Mouse (Mus musculus) stomach, embryonic 14.5 days (tissue): Measurements from ENCODE around the gene Arf3. TPM values are rescaled to one million over a fixed set of nuclear protein-coding genes. Genes with fewer than 3 reads are reported as not detected.
A peak's percentile ranks its signal among the peaks of the same experiment; 100 is the strongest.

ENCODE experiments used
- ATAC-seq: fragments of 200-750 bp; cut with Nextera tagmentation; 2 replicates; pipeline ENCODE4 v1.8.0; 2017; ENCODE audit warnings: low read depth, moderate TSS enrichment; ENCODE audit not compliant: insufficient number of reproducible peaks, insufficient read depth, low FRiP score
- H3K27ac ChIP-seq: fragments of 300-500 bp; sonication (generic); 2 replicates; pipeline ENCODE4 v1.5.1; 2014; ENCODE audit warnings: mild to moderate bottlenecking, low read length, moderate library complexity, mixed read lengths
- H3K27me3 ChIP-seq: fragments of 300-500 bp; sonication (generic); 2 replicates; pipeline ENCODE4 v1.6.1; 2014; ENCODE audit warnings: low read length, control low read depth, mixed read lengths; ENCODE audit not compliant: control insufficient read depth, insufficient read depth
- H3K36me3 ChIP-seq: fragments of 300-500 bp; sonication (generic); 2 replicates; pipeline ENCODE4 v1.6.1; 2014; ENCODE audit warnings: mild to moderate bottlenecking, control low read depth, low read length, moderate library complexity, mixed read lengths; ENCODE audit not compliant: control insufficient read depth, insufficient read depth
- H3K4me1 ChIP-seq: fragments of 300-500 bp; sonication (generic); 2 replicates; pipeline ENCODE4 v1.6.1; 2014; ENCODE audit warnings: low read length, control low read depth, mixed read lengths; ENCODE audit not compliant: control insufficient read depth, insufficient read depth
- H3K4me2 ChIP-seq: fragments of 300-500 bp; sonication (generic); replicated peaks from 2 replicates; pipeline ENCODE4 v1.6.1; 2014; ENCODE audit warnings: low read depth, low read length, control low read depth
- H3K4me3 ChIP-seq: fragments of 300-500 bp; sonication (generic); 2 replicates; pipeline ENCODE4 v1.5.1; 2014; ENCODE audit warnings: low read depth, low read length, control low read depth
- H3K9ac ChIP-seq: fragments of 300-500 bp; sonication (generic); replicated peaks from 2 replicates; pipeline ENCODE4 v1.6.1; 2014; ENCODE audit warnings: low read depth, mild to moderate bottlenecking, control low read depth, low read length, moderate library complexity, mixed read lengths
- H3K9me3 ChIP-seq: fragments of 300-500 bp; sonication (generic); 2 replicates; pipeline ENCODE4 v1.6.1; 2016; ENCODE audit warnings: low read depth, low read length, control low read depth; ENCODE audit not compliant: control insufficient read depth
- WGBS: fragments of 180-500 bp; shearing (Covaris S2); extraction: QIAGEN DNeasy Blood & Tissue Kit; methylation state at CpG from one replicate; pipeline ENCODE4 v1.1.7; 2014; 5-methylcytosine and 5-hydroxymethylcytosine counted together
- polyA plus RNA-seq: library from polyadenylated mRNA; unstranded; fragments of >200 nt; fragmentation: Nextera tagmentation; extraction: Ambion mirVana; gene quantifications from 2 replicates; pipeline ENCODE4 v1.2.1, GENCODE M21; 2014

Gene Arf3
- polyA plus RNA-seq, 1 experiment from 2014 or later, result 33.2 TPM

GRCm38 (mm10) chr15:98792233-98793020, 29.4 kb upstream of the Arf3 start:
- WGBS, result under 1% methylated on average over 75 of the region's 75 CpGs
- Histone ChIP-seq H3K9me3 (no peaks in the 10 kb centered on the region), H3K4me3 (peak overlapping the region; percentile 17; the same call in 1 of the 2 replicates), H3K9ac (no peak overlapping the region), H3K27me3 (peaks cover 86% of the 10 kb centered on the region), H3K4me1 (peaks cover 11% of the 10 kb centered on the region; the same call in 1 of the 2 replicates), H3K4me2 (peak overlapping the region; percentile 35; the same call in 1 of the 2 replicates), H3K36me3 (no peaks in the 10 kb centered on the region), H3K27ac (no peak overlapping the region)
- ATAC-seq, result no peak

- ATAC-seq, result no peak
- Histone ChIP-seq H3K27me3 (peaks cover 82% of the 10 kb centered on the region), H3K4me3 (no peak overlapping the region), H3K9me3 (no peaks in the 10 kb centered on the region), H3K4me2 (no peak overlapping the region), H3K27ac (no peak overlapping the region), H3K4me1 (peaks cover 11% of the 10 kb centered on the region; the same call in 1 of the 2 replicates), H3K9ac (no peak overlapping the region), H3K36me3 (no peaks in the 10 kb centered on the region)
- WGBS, result 2% methylated on average over 23 of the region's 23 CpGs
Measured at GRCm38 (mm10) chr15:98791771-98792170, 28.8 kb upstream of the Arf3 start.

GRCm38 (mm10) chr15:98791221-98791620, 28.2 kb upstream of the Arf3 start:
- Histone ChIP-seq H3K27ac (no peak overlapping the region), H3K4me3 (peak overlapping the region; percentile 15; the same call in 1 of the 2 replicates), H3K4me2 (0 out of 2 replicates have a peak overlapping the region, but pooled peaks have one; percentile 23), H3K4me1 (peaks cover 11% of the 10 kb centered on the region; the same call in 1 of the 2 replicates), H3K9me3 (no peaks in the 10 kb centered on the region), H3K9ac (no peak overlapping the region), H3K36me3 (no peaks in the 10 kb centered on the region), H3K27me3 (peaks cover 80% of the 10 kb centered on the region)
- WGBS, result 3% methylated on average over 12 of the region's 12 CpGs
- ATAC-seq, result no peak

GRCm38 (mm10) chr15:98790761-98791160, 27.7 kb upstream of the Arf3 start:
- Histone ChIP-seq H3K9me3 (0 out of 2 replicates have a peak, but pooled peaks cover 1% of the 10 kb centered on the region), H3K9ac (no peak overlapping the region), H3K4me2 (peak overlapping the region; percentile 23; the same call in 1 of the 2 replicates), H3K4me1 (peaks cover 11% of the 10 kb centered on the region; the same call in 1 of the 2 replicates), H3K27me3 (peaks cover 77% of the 10 kb centered on the region), H3K36me3 (no peaks in the 10 kb centered on the region), H3K27ac (no peak overlapping the region), H3K4me3 (peak overlapping the region; percentile 15)
- ATAC-seq, result no peak
- under 1% methylated on average over 23 of the region's 23 CpGs for WGBS

GRCm38 (mm10) chr15:98789661-98790535, 26.9 kb upstream of the Arf3 start, which contains the start of gene Wnt1:
Gene Wnt1 (plus strand): TSS chr15:98789857.
- WGBS, result 2% methylated on average over 51 of the region's 51 CpGs
- H3K4me1 ChIP-seq, result peaks cover 11% of the 10 kb centered on the region; the same call in 1 of the 2 replicates
- peak within 1 kb of the TSS; percentile 23; the same call in 1 of the 2 replicates for H3K4me2 ChIP-seq
- ATAC-seq, result no peak
- H3K27me3 ChIP-seq, result peaks cover 68% of the 10 kb centered on the region
- H3K27ac ChIP-seq, result no peak within 1 kb of the TSS
- peak within 1 kb of the TSS; percentile 15 for H3K4me3 ChIP-seq
- no peak within 1 kb of the TSS for H3K9ac ChIP-seq
- no peaks in the 10 kb centered on the region for H3K36me3 ChIP-seq
- 0 out of 2 replicates have a peak, but pooled peaks cover 3% of the 10 kb centered on the region for H3K9me3 ChIP-seq

GRCm38 (mm10) chr15:98788972-98789660, 26.1 kb upstream of the Arf3 start:
- ATAC-seq, result no peak
- Histone ChIP-seq H3K4me1 (peaks cover 11% of the 10 kb centered on the region; the same call in 1 of the 2 replicates), H3K9me3 (0 out of 2 replicates have a peak, but pooled peaks cover 3% of the 10 kb centered on the region), H3K4me2 (0 out of 2 replicates have a peak overlapping the region, but pooled peaks have one; percentile 2), H3K36me3 (no peaks in the 10 kb centered on the region), H3K4me3 (no peak overlapping the region), H3K9ac (no peak overlapping the region), H3K27ac (no peak overlapping the region), H3K27me3 (peaks cover 65% of the 10 kb centered on the region)
- WGBS, result 11% methylated on average over 24 of the region's 24 CpGs

GRCm38 (mm10) chr15:98787930-98788329, 24.9 kb upstream of the Arf3 start:
- no peak overlapping the region for H3K27ac ChIP-seq
- H3K4me1 ChIP-seq, result peaks cover 9% of the 10 kb centered on the region; the same call in 1 of the 2 replicates
- ATAC-seq, result no peak
- WGBS, result 29% methylated on average over 4 of the region's 4 CpGs
- no peaks in the 10 kb centered on the region for H3K36me3 ChIP-seq
- no peak overlapping the region for H3K4me3 ChIP-seq
- H3K9me3 ChIP-seq, result 0 out of 2 replicates have a peak, but pooled peaks cover 3% of the 10 kb centered on the region
- H3K9ac ChIP-seq, result no peak overlapping the region
- peaks cover 54% of the 10 kb centered on the region for H3K27me3 ChIP-seq
- H3K4me2 ChIP-seq, result no peak overlapping the region
